Mouse (Mus musculus): ENCODE measurements around the gene H2al3.

The H2al3 gene

GRCm38 (mm10) chrX:9849403-9849802 lies at the start of gene H2al3:
TSS of gene H2al3 (plus strand) at chrX:9849703.
- no peak for DNase-seq

DNA sequence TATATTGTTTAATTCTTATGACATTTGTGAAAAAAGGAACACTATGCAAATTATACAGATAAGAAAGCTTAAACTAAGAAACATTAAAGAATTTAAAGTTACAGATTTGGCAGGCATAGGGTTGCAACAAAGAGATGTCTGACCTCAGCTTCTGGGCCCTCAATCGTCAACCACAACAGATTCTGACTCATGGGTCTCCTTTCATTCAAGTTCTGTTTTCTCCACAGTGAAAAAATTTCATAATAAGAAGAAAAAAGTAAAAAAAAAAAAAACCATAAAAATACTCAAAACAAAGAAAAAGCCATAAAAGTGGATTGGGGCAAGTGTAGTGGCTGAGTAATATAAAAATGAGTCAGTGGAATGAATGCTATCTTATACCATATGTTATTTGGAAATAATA lies 39.4 kb upstream of the H2al3 start:
- DNase-seq, result no peak

- peak; percentile 2 to 3 for DNase-seq
Observed at GRCm38 (mm10) chrX:9812469-9812868, 37.0 kb upstream of the H2al3 start.

DNA sequence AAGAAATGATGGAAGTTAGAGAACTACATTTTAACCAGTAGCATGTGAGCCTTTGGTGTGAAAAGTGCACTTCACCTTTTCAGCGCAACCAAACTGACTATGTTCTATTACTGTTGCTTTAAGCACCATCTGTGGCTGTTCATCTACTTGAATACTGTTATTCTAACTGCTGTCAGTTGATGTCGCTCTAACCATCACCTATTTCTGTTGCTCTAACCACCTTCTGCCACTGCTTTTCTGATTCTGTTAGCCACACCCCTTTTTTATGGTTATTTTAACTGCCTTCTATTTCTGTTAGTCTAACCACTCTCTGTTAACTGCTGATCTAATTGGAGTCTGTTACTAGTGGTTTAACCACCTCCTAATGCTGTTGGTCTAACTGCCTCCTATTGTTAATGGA lies 14.7 kb upstream of the H2al3 start:
- no peak for DNase-seq

GRCm38 (mm10) chrX:9846628-9847027 lies 2.9 kb upstream of the H2al3 start, which contains the start of gene Hypm:
TSS of gene Hypm (plus strand) at chrX:9846928.
- no peak for DNase-seq

DNA sequence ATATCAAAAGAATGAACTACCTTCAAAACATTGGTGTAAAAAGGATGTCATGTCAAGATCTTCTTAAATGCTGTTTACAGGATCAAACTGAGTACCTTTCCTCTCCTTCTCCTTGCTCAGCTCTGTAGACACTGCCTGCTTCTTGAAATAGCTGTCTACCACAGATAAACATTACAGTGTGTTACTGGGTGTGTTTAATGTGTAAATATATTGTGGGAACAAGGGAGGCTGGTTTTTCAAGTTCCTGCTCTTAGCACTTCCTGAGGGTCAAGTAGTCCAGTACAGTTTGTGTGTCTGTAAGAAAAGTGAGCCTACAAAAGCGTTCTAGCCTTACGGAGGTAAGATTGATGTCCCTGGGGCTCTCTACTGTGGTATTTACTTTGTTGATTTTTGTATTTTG lies 12.4 kb downstream of the H2al3 start:
- DNase-seq, result no peak

DNA sequence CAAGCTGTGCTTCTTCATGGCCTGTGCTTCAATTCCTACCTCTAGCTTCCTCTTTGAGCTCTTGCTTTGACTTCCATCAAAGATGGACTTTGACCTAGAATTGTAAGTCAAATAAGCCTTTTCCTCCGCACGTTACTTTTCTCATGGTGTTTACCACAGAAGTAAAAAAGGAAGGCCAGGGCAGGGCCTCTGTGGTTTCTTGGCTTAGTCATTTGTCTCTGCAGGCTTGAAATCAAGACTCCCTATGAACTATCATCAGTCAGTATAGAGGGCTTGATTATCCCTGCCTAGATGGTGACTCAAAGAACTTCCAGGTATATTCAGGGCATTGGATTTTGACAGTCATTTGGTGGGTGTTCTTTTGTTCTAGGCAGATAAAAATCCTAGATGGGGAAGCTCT lies 26.0 kb downstream of the H2al3 start:
- DNase-seq, result no peak

- DNase-seq, result no peak
Observed at GRCm38 (mm10) chrX:9885322-9885721, 35.8 kb downstream of the H2al3 start, which contains the start of gene Sytl5. TSS of gene Sytl5 (plus strand) at chrX:9885622.

Measured in kidney, postnatal 36 days (tissue).